ENCODE assay signal across 10 mouse cellular contexts in genomic region chr11:94136656-94137055, GRCm38 (mm10).
DNase-seq lines count a peak whose midpoint lies in the region; TF ChIP-seq lines count a peak whose summit lies in the region.
"Had no signal": no experiment of that assay in that cellular context is flagged by ENCODE, and none has a peak within 500 bp of the region (broad histone marks: within the 10 kb centered on the region; RNA-seq: fewer than 3 reads in every experiment).

No protein-coding gene starts in this region.

- peak overlapping the region; percentile 74 for H3K4me3 ChIP-seq in liver, adult 2 months (ENCODE audit: insufficient read depth, low read depth, low read length)
- H3K4me3 ChIP-seq: liver, embryonic 12.5 days had no signal

- 15% methylated on average over 7 of the region's 7 CpGs for WGBS in liver, adult 2 months

- H3K9ac ChIP-seq in liver, adult 2 months (ENCODE audit: low read depth, low read length), result peak overlapping the region; percentile 78
- H3K9ac ChIP-seq: liver, embryonic 12.5 days had no signal

- H3K4me1 ChIP-seq in liver, adult 2 months (ENCODE audit: control insufficient read depth, insufficient read depth, low read length), result peaks cover 16% of the 10 kb centered on the region

- H3K27ac ChIP-seq in liver, adult 2 months (replicated peaks; ENCODE audit: insufficient read depth, low read depth, low read length), result peak overlapping the region; percentile 97
- H3K27ac ChIP-seq: liver, embryonic 12.5 days had no signal

- TF ChIP-seq POLR2A in liver, adult 2 months (IDR thresholded peaks at IDR 0.05; ENCODE audit: extremely low read depth, insufficient read depth, low read length), result 0 out of 2 replicates have a peak, but pooled peaks have one; percentile 16

- no peak for TF ChIP-seq CTCF in liver, adult 2 months (IDR thresholded peaks at IDR 0.05; ENCODE audit: low read depth, low read length)

- no peaks in the 10 kb centered on the region for H3K36me3 ChIP-seq in liver, adult 2 months (ENCODE audit: control insufficient read depth, insufficient read depth, low read length)
- H3K36me3 ChIP-seq: liver, embryonic 12.5 days had no signal

- DNase-seq in adrenal gland, postnatal 10 days, result peak; percentile 46
- no peak for DNase-seq in adrenal gland, postnatal 4 days (ENCODE audit: low spot score in 2 of 2)
- DNase-seq in liver, adult 2 months (ENCODE audit: extremely low read depth, low read depth, low spot score), result peak; percentile 93
- DNase-seq in liver, result no peak
- peak; percentile 81 for DNase-seq in gastrocnemius, postnatal 10 days
- DNase-seq in kidney, postnatal 25 days, result peak; percentile 50 to 90
- DNase-seq in left cerebral cortex, adult 9 months (ENCODE audit: low spot score in 2 of 2), result no peak
- no peak for DNase-seq in thymus, postnatal 10 days (ENCODE audit: low spot score in 2 of 2)
- DNase-seq: midbrain, embryonic 14.5 days had no signal

- no peaks in the 10 kb centered on the region for H3K79me2 ChIP-seq in liver, adult 2 months (ENCODE audit: control insufficient read depth, insufficient read depth, low read length)

- no peaks in the 10 kb centered on the region for H3K27me3 ChIP-seq in liver, adult 2 months (ENCODE audit: control insufficient read depth, insufficient read depth, low read length)

Comparison
In these comparisons a context has a peak if more than half of its experiments do, and no peak if none do; other contexts are left out.
1. DNase-seq: peak in adrenal gland, postnatal 10 days (single experiment), liver, adult 2 months (single experiment), gastrocnemius, postnatal 10 days (single experiment) and kidney, postnatal 25 days (2 of 2); none in adrenal gland, postnatal 4 days (0 of 2), liver (single experiment), left cerebral cortex, adult 9 months (0 of 2) and thymus, postnatal 10 days (0 of 2).